Mouse (Mus musculus): Measurements from ENCODE around the gene Fam13c. TPM values are rescaled to one million over a fixed set of nuclear protein-coding genes. Genes with fewer than 3 reads are reported as not detected.

Gene Fam13c
- total RNA-seq, 2 experiments from 2014 or later: 6.9 to 8.9 TPM

DNA sequence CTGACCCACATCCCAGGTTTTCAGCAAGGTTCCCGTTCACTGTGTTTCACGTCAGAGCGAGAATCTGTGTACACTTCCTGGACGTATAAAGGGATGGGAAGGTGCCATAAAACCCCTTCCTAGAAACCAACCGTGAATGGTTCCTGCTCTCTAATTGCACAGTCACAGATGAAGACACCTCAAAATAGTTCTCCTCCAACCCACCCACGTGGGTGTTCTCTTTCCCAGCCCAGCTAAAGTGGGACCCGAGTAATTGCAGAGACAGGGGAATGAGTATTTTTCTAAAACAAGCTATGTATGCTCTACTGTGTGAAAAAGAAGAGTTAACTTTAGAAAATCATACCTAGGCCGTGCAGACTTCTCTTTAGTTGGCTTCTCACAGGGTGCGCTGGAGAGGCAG is 74.6 kb downstream of the Fam13c start:
- DNase-seq: no peak
- intact Hi-C loops (cut with DNase I): no loop called here

DNA sequence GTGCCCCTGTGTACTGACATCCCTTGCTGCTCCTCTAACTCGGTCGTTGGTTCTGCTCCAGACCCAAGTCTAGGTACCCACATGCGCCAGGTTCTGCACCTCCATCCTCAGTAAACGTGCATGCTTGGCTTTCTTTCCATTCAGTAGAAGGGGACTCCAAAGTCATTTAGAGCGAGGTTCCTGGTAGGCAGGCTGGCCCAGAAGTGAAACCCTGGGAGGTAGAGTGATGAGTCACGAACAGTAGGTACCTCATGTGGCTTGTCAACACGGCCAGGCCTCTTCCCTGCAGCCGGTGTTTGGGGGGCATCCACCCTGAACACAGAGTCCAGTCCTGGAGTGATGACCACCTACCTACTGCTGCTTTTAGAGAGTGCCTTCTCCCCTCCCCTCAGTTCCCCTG is 76.4 kb downstream of the Fam13c start:
- intact Hi-C loops (cut with DNase I): no loop called here
- DNase-seq: no peak

DNA sequence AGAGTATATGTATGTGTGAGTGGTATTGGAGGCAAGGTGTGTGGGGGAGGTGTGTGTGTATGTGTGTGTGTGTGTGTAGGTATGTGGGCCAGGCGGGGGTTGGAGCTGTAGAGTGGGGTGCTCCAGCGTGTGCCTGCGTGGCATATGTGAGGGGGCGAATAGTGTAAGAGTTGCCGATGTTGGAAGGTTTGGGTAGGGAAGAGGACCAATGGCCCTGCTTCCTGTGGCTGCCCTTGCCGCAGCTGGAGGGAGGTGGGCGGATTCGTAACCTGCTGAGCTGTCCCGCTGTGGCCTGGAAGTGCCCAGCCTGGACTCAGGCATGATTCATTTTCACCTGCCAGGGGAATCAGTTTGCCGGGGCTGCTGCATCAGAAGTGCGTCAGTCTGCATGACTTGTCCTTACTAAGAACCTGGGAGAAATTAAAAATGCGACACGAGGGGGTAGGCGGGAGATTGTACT is 79.4 kb downstream of the Fam13c start:
- intact Hi-C loops (cut with DNase I): no loop called here
- DNase-seq: no peak

DNA sequence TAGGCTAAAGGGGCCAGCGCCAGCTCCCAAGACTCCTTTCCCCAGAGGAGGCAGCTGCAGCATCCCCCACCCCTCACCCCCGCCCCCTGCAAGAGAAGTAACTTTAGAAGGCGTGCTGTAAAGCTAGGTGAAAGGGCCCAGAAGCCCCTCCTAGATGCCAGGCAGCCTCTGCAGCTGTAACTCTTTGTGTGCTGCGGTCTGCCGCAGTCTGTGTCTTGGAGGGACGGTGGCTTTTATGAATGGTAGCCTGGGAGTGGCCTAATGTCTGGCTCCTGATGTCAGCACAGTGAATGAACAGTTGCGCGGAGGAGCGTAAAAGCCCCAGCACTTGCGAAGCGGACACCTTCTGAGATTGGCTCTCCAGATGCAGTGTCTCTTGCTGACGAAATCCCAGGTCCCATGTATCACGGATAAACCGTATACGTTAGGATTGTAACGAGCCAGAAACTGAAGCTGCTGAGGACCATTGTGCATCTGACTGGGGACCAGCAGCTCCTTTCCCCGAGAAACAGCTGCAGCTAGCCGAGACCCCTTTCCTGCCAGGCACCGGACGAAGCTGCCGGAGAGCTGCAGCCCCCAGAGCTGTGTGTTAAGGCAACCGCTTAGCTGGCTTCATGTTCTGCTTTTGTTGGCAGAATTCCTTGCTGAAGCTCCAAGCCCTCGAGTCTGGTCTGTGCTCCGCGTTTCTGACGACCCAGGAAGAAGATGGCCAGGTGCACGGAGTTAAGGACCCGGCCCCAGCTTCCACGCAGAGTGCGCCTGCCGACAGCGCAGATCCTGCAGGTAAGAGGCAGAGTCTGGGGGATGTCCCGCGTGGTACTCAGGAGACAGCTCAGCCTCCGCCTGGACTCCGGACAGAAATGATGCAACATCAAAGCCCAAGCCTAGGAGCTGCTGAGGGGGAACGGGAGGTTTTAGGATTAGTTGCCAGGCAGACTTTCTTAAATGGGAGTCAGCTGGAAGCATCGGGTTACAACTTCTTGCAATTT is 80.2 kb downstream of the Fam13c start:
- intact Hi-C loops (cut with DNase I): no loop called here
- peak; percentile 40 to 48 for DNase-seq

DNA sequence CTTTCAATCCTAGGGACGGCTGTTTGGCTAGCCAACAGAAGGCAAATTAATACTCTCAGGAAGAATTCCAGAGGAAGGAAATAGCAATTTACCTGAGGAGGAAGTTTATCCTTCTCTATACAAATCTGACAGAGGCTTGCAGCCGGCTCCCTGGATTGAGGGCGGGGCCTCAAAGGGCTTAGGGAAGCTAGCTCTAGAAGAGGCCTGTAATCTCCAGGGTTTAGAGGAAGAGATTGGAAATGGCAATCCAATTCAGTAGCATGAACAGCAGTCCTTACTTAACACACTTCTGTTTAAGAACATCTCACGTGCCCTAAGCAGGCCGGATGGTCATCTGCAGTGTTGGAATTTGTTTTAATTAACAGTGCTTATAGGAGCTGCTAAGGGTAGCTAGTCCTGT is 81.1 kb downstream of the Fam13c start:
- no peak for DNase-seq

DNA sequence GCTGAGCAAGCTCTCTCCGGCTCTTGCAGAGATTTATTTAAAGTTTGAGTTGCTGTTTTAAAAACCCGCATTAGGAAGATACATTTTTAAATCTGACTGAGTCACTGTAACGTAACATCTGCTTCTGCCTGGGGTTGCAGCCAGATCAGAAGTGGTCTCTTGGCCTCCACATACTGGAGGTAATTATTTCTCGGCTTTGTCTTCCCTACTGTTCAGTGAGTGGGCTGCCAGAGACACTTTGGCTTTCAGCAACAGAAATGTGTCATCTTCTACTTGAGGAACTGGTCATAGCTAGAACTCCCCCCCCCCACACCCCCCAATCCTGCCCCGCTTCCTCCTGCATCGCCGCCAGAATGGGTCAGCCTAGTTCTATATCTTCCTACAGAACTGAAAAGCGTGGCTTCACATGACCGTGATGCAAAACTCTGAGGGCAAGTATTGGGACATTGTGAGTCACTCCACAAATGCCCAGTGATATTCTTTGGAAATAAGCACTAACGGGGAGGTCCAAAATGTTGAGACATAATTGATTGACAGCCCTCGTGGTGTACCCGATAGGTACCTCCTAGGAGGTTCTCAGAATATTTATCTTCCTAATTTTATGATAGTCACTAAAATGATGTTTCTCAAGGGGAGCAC is 90.0 kb downstream of the Fam13c start:
- DNase-seq: peak; percentile 29 to 43
- intact Hi-C loops (cut with DNase I): no loop called here

More for the DNA sequence above, 81.1 kb downstream of the Fam13c start:
- intact Hi-C loops (cut with DNase I): no loop called here

DNA sequence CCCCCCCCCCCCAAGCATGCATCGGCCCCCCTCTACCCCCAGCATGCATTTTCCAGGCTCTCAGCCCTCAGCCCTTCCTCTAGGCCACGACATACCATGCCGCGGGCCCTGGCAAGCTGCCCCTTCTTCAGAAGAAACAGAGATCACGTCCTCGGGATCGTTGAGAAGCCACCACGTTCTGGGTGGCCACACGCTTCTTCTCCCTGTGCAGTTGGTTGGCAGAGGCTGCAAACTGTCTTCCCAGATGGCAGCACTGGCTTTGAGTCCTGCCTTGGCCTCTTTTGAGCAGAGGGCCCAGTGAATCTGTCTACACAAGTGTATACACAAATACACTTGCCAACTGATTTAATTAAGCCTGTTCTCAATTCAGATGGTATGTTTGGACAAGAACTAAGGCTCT is 92.0 kb downstream of the Fam13c start:
- no peak for DNase-seq
- intact Hi-C loops (cut with DNase I): no loop called here

DNA sequence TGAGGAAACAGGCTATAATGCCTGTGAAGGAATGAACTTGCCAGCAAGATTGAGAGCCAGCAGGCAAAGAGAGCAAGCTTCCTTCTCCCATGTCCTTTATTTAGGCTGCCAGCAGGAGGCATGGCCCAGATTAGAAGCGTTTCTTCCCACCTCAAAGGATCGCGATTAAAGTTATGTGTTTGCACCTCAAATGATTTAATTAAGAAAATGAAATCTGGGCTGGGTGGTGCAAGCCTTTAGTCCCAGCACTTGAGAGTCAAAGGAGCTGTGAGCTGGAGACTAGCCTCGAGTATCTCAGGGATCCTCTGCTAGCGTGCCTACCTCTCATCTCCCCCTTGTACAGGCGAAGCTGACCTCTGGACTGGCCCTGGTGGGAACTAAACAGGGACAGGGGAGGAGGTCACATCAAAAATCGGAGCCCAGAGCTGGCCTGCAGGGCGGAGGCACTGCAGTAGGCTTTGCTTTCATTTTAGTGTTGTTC is 93.1 kb downstream of the Fam13c start:
- intact Hi-C loops (cut with DNase I): no loop called here
- DNase-seq: no peak

DNA sequence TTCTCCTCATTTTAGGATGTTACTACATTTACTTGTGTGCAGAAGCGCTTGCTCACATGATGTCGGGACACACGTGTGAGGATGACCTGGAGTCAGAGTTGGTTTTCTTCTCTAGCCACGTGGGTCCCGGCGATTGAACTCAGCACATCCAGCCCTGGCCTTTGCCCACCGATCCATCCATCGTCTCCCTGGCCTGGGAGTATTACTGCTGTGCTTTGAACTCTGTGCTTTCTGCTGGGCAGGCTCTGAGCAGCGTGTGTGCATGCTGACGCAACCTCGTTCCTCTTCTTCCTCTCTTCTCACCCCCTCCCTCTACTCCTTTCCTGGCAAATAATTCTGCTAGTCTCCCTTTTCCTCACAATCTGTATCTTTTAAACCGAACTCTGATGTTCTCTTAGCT is 93.7 kb downstream of the Fam13c start:
- intact Hi-C loops (cut with DNase I): no loop called here
- no peak for DNase-seq

DNA sequence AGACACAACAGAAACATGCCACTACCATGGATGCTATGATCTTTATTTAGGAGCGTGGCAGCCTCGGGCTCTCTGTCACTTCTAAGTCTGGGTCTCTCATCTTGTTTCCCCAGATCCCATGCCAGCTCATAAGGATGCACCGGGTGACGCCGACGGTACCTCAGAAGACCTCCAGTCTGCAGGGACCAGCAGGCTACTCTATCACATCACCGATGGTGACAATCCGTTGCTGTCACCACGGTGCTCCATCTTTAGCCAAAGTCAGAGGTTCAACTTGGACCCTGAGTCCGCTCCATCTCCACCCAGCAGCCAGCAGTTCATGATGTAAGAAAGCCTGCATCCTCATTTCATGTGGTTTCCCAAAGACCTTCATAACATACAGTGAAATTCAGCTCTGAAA is 94.3 kb downstream of the Fam13c start:
- intact Hi-C loops (cut with DNase I): no loop called here
- DNase-seq: no peak

DNA sequence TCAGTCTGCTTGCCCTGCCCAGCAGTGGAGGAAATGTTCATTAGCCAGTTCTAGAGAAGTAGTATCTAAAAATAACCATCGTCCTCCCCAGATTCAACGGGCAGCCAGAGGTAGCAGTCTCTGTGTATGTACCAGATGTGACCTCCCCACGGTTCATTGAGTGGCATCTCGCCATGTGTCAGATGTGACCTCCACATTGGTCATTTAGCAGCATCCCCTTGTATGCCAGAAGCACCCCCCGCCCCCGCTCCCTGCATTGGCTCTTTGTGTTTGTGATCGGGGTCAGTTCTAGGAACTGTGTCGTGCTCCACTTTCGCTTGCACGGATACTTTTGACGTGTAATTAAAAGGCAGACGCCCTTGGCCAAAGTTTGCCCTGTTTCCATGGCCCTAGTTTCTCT is 95.1 kb downstream of the Fam13c start:
- intact Hi-C loops (cut with DNase I): no loop called here
- no peak for DNase-seq

DNA sequence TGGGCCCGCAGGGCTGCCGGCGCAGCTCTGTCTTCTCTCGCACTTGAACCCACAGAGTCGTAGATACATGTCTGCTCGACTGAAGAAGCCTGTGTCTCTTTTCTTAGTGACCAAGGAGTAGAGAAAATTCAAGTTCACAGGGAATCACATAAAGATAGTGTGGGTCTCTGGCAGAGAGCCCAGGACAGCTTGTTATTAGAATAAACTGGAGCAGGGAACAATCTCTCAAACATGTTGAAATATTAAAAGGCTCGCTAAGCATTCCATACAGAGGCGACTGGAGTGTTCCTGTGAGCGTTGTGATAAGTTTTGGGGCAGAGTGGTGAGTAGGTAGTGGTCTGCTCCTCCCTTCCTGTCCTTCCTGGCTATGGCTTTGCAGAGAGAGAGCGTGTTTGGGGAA is 97.4 kb downstream of the Fam13c start:
- no peak for DNase-seq
- intact Hi-C loops (cut with DNase I): no loop called here

DNA sequence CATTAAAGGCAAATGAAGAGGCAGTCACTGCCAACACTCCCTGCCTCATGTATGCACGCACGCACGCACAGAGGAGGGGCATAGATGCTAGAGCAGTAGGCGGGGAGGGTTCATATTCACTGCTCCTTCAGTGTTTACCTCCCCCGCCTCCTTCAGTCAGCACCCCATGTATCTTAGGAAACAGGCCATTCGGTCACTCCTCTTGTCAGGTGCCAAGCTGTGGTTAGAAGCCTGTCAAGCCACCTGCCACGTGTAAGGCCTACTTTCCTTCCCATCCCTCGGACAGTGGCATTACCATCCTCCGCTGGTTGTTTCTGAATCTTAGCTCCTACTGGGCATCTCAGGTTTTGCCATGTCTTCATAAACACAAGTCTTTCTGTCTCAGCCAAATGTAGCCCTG is 99.0 kb downstream of the Fam13c start:
- DNase-seq: no peak
- intact Hi-C loops (cut with DNase I): no loop called here

DNA sequence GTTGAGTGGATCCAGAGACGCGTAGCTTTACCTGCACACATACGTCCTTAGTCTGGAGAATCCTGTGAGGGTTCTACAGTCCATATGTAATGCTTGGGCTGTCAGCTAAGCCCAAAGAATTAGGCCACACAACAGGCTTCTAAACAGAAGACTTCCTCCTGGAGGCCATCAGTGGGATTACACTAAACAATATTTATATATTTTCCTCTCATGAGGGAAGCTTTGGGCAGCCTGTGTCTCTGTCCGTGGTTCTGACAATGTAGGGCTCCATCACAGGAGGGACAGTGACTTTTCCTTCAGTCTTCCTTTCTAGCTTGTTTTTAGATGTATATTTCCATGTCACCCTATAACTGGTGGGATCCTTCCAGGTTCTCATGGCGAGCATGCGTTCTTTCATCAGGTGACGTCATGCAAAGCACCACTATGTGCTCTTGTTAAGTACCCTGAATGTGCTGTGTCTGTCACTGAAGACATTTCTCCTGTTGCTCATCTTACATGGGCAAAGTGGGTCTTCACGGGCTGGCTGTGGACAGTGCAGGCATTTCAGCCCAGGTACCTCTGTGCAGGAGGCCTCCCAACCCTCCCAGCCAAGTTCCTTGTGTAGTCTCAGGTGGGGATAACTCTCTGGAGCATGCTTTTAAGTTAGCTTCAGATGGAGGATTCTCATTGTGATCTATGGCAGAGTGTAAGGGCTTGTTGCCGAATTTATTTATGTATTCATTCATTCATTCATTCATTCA is 100.3 kb downstream of the Fam13c start:
- intact Hi-C loops (cut with DNase I): loop anchor here (1.0 kb wide), 1 partner anchor 171 kb away; no protein-coding TSS in a partner anchor
- peak in 1 of 2 experiments; percentile 57 for DNase-seq

DNA sequence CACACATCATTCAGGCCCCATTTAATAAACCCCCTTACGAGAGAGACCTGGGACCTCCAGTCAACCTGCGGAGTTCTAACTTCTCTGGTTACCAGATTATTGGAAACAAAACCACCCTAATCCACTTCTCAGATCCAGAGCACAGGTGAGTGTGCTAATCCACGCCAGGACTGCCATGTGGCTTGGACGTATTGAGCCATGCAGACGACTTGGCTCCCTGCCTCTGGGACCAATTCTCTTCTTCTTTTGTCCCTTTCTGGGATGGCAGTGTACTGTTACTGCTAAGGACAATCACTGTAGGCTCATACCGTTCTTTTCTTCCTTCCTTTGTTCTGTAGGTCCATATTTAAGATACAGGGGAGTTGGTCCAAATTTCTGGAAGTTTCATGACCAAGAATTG is 102.6 kb downstream of the Fam13c start:
- intact Hi-C loops (cut with DNase I): no loop called here
- no peak for DNase-seq

DNA sequence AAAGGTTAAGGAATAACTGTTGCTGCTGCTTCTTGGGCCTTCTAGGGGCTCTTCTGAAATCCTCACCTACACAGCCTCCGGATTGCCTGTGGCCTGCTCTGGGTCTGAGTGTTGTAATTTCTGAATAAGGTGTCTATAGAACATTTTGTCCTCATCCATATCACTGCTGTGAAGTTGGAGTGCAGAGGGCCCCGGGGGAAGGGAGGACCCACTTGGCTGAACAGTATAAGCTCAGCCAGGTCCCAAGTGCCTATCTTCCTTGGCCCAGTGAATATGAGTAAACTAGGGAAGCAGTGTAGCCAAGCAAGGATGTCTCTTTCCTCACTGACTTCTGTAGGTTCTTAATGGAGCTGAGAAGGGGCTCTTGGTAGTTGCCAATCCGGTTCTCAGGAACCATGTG is 112.2 kb downstream of the Fam13c start:
- intact Hi-C loops (cut with DNase I): loop anchor here (5.0 kb wide), 1 partner anchor 105 kb away; no protein-coding TSS in a partner anchor
- no peak for DNase-seq

DNA sequence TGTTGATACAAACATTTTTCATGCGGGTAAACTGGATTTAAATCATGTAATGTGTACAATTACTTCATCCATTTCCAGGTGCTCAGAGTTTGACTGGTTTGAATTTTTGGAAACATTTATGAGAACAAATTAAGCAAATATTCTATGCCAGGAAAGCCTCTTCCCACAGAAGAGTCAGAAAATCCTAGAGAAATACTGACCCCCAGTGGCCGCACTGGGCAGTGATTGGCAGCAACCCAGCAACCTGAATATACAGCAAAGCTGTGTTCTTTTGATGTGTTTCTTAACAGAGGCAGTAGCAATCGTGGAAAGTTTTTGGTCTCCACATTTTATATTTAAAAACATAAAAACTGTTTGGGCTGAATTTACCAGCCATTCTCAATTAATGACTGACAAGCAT is 123.4 kb downstream of the Fam13c start:
- intact Hi-C loops (cut with DNase I): loop anchor here (1.0 to 10.0 kb wide), 6 partner anchors 195 to 651 kb away; no protein-coding TSS in a partner anchor
- peak; percentile 74 to 86 for DNase-seq

DNA sequence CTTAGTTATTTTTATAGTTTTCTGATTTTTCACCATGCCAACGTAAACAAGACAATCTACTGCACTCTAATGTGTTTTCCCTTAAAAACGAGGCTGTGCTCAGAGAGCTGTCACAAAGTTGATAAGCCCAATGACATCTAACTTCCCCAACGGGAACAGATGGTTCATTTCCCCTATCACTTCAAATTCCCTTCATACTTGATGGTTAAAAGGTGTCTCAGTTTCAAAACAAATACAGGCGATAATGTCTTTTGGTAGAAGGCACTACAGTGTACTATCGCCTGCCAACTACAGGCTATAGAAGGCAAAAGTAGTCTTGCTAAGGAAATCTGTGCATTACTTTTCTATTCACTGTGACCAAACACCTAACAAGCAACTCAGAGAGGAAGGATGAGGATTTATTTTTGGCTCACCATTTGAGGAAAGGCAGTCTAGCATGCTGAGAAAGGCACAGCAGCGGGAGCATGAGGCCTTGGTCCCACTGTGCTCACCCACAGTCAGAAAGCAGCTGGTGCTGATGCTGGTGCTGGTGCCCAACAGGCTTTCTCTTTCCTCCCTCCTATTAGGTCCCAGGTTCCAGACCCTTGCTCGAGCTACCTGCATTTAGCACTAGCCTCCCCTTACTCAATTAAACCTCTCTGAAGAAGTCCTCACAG is 141.4 kb downstream of the Fam13c start:
- no peak for DNase-seq
- intact Hi-C loops (cut with DNase I): no loop called here

DNA sequence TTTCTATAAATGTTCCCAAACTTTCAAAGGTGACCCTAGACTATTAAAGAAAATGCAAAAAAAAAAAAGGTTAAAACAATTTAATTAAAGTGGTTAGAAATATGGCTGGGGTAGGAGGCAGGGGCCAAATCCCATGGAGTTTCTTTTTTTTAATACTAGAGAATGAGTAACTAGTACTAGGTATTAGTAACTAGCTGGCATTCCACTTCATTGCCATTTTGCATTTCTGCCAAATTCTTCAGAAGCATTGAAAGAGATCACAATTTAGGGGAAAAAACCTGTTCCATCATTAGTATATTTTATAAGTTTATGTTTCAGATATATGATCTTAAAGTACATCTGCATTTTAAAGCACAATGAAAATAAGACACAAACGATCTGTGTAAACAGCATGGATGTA is 143.9 kb downstream of the Fam13c start:
- no peak for DNase-seq
- intact Hi-C loops (cut with DNase I): no loop called here

DNA sequence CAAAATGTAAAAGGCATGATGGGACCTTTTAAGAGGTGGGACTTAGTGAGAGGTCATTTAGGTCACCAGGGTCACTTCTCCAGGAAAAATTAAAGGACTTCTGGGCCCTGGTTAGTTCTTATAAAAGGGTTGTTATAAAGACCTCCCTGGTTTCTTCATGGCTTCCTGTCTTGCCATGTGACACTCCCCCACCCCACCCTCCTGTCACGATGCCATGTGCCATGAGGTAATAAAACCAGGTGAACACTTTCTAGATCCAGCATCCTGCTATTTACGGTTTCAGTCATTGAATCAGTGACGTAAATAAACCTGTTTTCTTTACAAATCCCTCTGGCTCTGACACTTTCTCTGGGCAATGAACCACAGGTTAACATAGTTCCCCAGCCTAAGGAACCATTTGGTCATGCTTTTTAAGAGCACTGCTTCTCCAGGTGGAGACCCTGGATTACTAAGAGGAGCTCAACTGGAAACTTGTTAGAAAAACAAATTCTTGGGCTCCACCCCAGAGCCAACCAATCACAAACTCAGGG is 146.7 kb downstream of the Fam13c start:
- no peak for DNase-seq
- intact Hi-C loops (cut with DNase I): no loop called here
